Mouse (Mus musculus): ENCODE measurements at regions not wholly inside any gene's neighbourhood (a gene's known extent, or its start where the extent isn't known, plus 50 kb on each side); places are given as distances from the start of the nearest gene placed in this dataset.

- TF ChIP-seq CTCF (IDR thresholded peaks at IDR 0.05; ENCODE audit: low read depth) (no peak), EP300 (IDR thresholded peaks at IDR 0.05; ENCODE audit: low read depth) (no peak)
These were observed 152.1 kb downstream of the Katnal1 start for GRCm38 (mm10) chr5:148776796-148777659.

All from liver, embryonic 14.5 days (tissue).